Mouse (Mus musculus): ENCODE measurements around the gene Nfe2l1. TPM values are rescaled to one million over a fixed set of nuclear protein-coding genes. Genes with fewer than 3 reads are reported as not detected.
"Not testable (repeated sequence)": the region's sequence is repeated elsewhere in the genome, so short reads cannot be mapped to it uniquely, and the experiment has no call there.

Gene Nfe2l1
- total RNA-seq, 1 experiment from 2014 or later: 50.1 TPM

- ATAC-seq (replicated peaks in 1 of 2; ENCODE audit: insufficient read depth in 1 of 2, low FRiP score in 2 of 2, low TSS enrichment in 1 of 2, low read depth in 1 of 2, poor library complexity in 2 of 2, severe bottlenecking in 2 of 2): no peak
Observed at GRCm38 (mm10) chr11:96827062-96827581, 2.6 kb downstream of the Nfe2l1 start.

DNA sequence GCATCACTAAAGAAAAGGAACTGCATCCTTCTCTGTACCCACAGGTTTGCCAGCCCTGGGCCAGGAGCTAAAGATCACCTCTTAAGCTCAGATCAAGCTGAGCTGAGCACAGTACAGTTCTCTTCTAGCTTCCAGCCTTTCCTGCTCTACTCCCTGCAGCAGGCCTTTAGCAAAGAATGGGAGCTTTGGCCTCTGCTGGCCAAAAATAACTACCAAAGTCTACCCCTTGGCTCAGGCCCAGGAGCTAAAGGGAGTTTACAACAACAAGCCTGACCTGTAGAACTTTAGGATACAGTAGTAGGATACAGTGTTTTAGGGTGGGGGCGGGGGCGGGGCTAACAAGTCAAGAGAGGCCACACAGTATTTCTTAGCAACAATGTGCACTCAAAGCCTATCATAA is 3.3 kb downstream of the Nfe2l1 start:
- no peak for ATAC-seq (replicated peaks in 1 of 2; ENCODE audit: insufficient read depth in 1 of 2, low FRiP score in 2 of 2, low TSS enrichment in 1 of 2, low read depth in 1 of 2, poor library complexity in 2 of 2, severe bottlenecking in 2 of 2)

DNA sequence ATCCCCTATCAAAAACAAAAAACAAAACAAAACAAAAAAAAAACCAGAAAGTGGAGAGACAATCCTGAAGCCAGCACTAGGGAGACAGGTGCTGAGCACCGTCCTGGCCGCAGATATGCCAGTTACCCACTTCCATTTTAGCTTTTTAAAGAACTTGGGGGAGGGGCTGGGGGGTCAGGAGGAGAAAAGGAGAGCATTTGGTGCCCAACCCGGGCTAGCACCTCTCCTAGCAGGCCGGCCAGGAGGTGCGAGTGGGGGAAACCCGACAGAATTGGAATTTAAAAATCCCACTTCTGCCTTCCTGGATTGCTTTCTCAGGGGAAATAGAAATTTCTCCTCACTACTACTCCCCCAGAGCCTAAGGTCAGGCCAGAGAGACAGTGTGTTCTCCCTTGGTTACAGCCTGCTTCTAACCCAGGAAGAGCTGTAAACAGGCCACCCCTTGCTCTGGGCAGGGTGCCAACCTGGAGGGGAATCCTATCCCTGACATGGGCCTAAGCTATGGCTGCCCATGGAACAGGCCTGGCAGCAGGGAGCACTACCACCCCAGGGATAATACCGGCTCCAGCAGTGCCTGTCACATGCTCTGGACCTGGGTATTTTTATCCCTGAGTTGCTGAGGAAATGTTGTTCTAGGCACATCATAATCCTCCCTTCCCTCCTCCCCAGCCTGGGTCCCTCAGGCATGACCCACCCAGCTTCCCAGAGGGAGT is 4.8 kb downstream of the Nfe2l1 start:
- no peak for ATAC-seq (replicated peaks in 1 of 2; ENCODE audit: insufficient read depth in 1 of 2, low FRiP score in 2 of 2, low TSS enrichment in 1 of 2, low read depth in 1 of 2, poor library complexity in 2 of 2, severe bottlenecking in 2 of 2)

DNA sequence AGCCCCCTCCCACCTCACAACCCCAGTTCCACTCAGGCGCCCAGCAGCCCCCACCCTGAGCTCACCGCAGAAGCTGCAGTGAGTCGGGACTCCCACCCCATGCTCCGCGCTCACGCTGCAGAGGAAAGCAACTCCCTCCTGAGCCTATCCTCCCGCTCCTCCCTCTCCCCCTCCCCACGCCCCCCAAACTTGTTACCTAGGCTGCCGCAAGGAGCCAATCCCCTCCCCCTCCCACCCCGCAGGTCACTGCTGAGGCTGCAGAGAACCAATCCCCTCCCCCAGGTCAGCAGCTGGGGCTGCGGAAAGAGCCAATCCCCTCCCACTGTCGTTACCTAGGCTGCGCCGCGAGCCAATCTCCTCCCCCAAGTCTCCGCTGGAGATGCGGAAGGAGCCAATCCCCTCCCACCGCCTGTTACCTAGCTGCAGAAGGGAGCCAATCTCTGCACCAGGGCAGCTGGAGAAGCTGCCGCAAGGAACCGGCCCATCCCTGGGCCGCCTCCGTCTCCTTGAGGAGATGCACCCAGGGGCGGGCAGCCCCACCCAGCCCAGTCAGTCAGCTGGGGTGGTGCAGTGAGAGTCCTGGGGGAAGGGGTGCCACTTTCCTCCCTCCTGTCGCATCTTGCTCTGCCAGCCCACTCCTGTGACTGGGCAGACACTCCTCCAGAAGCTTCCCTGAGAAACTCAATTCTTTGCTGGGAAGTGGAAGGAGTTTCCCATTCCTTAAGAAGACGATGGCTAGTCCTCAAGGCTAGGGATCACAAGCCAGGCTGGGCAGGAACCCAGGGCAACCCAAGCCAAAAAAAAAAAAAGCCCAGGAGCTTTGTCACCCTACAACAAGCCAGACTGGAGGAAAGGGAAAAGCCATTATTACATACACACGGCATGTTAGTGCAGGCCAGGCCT is 5.6 kb downstream of the Nfe2l1 start:
- peak; percentile 97 to 98 for ATAC-seq (replicated peaks in 1 of 2; ENCODE audit: insufficient read depth in 1 of 2, low FRiP score in 2 of 2, low TSS enrichment in 1 of 2, low read depth in 1 of 2, poor library complexity in 2 of 2, severe bottlenecking in 2 of 2)

- no peak for ATAC-seq (replicated peaks in 1 of 2; ENCODE audit: insufficient read depth in 1 of 2, low FRiP score in 2 of 2, low TSS enrichment in 1 of 2, low read depth in 1 of 2, poor library complexity in 2 of 2, severe bottlenecking in 2 of 2)
Observed at GRCm38 (mm10) chr11:96823471-96823837, 6.3 kb downstream of the Nfe2l1 start.

DNA sequence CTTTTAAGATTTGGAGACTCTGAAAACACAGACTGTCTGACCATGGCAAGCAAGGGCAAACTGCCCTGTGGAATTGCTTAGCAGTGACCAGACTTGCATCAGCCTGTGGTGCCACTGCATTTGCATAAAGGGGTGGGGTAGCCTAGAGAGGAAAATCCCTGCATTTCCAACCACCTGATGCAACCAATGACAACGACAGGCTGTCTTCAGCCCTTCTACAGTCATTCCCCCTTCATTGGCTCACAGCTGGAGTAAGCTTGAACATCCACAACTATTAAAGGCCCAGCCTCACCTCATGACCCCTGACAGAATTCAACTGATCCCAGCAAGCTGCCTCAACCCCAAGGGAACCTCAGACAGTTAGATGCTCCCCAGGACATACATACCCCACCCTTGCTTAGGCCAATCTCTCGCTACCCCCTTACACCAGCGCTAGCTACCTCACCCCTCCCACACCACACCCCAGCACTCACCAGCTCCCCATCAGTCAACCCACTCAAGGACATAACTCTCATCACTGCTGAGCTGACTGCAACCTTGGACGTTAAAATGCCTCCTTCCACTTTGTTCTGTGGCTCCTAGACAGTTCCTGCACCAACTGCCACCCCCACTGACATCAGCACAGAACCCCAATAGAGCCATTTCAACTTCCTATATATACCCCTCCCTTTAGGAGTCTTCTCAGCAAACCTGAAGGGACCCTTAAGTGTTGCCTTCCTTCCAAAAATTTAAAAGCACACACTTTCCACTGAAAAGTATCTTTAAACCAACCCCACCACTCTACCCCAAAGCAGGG is 6.9 kb downstream of the Nfe2l1 start:
- no peak for ATAC-seq (replicated peaks in 1 of 2; ENCODE audit: insufficient read depth in 1 of 2, low FRiP score in 2 of 2, low TSS enrichment in 1 of 2, low read depth in 1 of 2, poor library complexity in 2 of 2, severe bottlenecking in 2 of 2)

GRCm38 (mm10) chr11:96821956-96822355 is 7.8 kb downstream of the Nfe2l1 start:
- no peak for ATAC-seq (replicated peaks in 1 of 2; ENCODE audit: insufficient read depth in 1 of 2, low FRiP score in 2 of 2, low TSS enrichment in 1 of 2, low read depth in 1 of 2, poor library complexity in 2 of 2, severe bottlenecking in 2 of 2)

DNA sequence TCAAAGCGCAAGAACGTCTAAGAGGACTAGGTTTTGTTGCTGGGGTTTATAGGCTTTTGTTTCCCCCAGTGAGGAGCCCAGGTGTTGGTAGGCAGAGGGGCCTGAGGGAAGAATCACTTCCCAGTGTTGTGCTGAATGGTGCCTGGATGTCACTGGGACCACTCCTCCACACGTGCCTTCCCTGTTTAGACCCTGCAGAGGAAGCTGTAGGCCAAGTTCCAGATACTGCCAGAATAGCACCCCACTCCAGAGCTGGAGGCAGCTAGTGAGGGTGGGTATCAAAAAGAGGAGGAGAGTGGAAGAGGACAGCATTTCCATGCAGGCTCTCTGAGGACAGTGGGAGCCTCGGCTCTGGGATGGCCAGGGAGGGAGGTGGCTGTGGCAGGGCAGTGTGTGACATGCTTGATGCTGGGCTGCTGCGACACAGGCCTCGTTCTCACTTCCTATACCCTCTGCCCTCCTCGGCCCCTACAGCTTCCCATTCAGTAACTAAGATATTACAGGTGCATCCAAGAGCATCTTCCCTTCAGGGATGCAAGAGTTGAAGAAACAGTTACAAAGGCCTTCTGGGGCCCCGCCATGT is 11.5 kb downstream of the Nfe2l1 start:
- no peak for ATAC-seq (replicated peaks in 1 of 2; ENCODE audit: insufficient read depth in 1 of 2, low FRiP score in 2 of 2, low TSS enrichment in 1 of 2, low read depth in 1 of 2, poor library complexity in 2 of 2, severe bottlenecking in 2 of 2)

GRCm38 (mm10) chr11:96816979-96817378 is 12.8 kb downstream of the Nfe2l1 start:
- no peak for ATAC-seq (replicated peaks in 1 of 2; ENCODE audit: insufficient read depth in 1 of 2, low FRiP score in 2 of 2, low TSS enrichment in 1 of 2, low read depth in 1 of 2, poor library complexity in 2 of 2, severe bottlenecking in 2 of 2)

DNA sequence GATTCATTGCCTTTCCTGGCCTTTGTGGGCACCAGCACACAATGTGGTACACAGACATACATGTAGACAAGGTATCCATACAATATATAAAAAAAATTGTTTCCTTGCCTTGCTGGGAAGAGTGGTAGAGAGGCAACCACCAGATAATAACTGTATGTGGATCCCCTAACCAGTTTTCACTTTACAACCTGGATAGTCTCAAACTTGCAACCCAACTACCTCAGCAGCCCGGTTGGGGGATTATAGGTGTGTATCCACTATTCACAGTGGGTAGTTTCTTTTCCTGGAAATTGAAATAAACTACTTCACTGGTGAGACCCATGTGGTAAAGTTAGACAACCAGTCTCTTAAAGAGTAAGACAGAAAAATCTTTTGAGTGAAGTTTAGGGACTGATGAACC is 13.3 kb downstream of the Nfe2l1 start:
- no peak for ATAC-seq (replicated peaks in 1 of 2; ENCODE audit: insufficient read depth in 1 of 2, low FRiP score in 2 of 2, low TSS enrichment in 1 of 2, low read depth in 1 of 2, poor library complexity in 2 of 2, severe bottlenecking in 2 of 2)

DNA sequence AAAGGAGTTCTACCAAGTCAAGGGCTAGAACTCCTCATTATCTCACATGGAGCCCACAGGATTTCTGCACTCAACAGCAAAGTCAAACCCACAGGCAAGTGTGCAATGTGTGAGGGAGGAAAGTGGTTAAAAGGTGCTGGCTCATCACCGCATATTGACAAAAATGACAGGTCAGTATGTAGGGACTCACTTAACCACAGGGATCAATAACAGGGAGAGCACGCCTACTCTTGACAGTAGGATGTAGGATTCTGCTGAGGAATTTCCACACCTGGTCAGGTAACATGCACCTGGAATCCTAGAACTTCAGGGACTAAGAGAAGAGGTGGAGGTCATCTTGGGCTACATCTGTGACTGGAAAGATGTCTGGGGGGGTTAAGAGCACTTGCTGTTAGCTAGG is 13.9 kb downstream of the Nfe2l1 start:
- no peak for ATAC-seq (replicated peaks in 1 of 2; ENCODE audit: insufficient read depth in 1 of 2, low FRiP score in 2 of 2, low TSS enrichment in 1 of 2, low read depth in 1 of 2, poor library complexity in 2 of 2, severe bottlenecking in 2 of 2)

GRCm38 (mm10) chr11:96814443-96814842 is 15.3 kb downstream of the Nfe2l1 start:
- no peak for ATAC-seq (replicated peaks in 1 of 2; ENCODE audit: insufficient read depth in 1 of 2, low FRiP score in 2 of 2, low TSS enrichment in 1 of 2, low read depth in 1 of 2, poor library complexity in 2 of 2, severe bottlenecking in 2 of 2)

DNA sequence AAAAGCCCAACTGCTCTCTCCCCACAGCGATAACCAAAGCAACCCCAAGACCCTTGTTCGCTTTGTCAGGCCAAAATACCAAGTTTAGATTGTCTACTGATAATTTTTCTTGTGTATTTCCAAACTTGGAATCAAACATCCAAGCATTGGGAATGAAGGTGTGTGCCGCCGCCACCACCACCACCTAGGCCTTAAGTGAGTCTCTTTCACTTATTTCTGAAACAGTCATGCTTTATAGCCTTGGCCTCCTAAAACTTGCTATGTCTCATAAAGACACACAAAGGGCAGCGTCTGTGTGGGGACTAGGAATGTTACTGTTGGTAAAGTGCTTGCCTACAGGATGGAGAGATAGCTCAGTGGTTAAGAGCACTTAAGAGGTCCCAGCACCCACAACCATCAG is 15.8 kb downstream of the Nfe2l1 start:
- ATAC-seq (replicated peaks in 1 of 2; ENCODE audit: insufficient read depth in 1 of 2, low FRiP score in 2 of 2, low TSS enrichment in 1 of 2, low read depth in 1 of 2, poor library complexity in 2 of 2, severe bottlenecking in 2 of 2): no peak

DNA sequence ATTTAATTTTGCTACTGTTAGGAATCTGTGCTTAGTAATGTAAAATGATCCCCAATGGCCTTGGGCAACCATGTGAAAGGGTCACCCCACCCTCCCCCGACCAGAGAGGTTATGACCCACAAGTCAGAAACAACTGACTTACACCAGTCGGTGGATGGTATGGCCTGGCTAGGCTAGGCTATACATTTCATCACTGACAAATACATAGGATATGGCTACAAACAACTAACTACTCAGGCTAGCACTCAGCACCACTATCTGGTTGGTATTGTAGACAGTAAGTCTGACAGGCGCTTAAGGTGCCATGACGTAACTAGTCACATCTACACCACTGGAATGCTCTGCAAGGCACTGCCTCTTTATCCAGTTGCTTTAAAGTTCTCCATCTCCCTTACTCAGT is 16.3 kb downstream of the Nfe2l1 start:
- no peak for ATAC-seq (replicated peaks in 1 of 2; ENCODE audit: insufficient read depth in 1 of 2, low FRiP score in 2 of 2, low TSS enrichment in 1 of 2, low read depth in 1 of 2, poor library complexity in 2 of 2, severe bottlenecking in 2 of 2)

DNA sequence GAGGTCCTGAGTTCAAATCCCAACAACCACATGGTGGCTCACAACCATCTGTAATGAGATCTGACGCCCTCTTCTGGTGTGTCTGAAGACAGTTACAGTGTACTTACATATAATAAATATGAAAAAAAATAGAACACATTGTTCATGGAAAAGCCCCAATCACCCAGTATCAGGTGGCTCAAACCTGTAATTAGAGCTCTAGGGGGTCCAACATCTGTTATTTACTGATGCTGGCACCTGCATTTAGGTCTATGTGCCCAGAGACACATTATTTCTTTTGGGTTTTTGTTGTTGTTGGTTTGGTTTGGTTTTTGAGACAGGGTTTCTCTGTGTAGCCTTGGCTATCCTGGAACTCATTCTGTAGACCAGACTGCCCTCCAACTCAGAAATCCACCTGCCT is 18.6 kb downstream of the Nfe2l1 start:
- ATAC-seq (replicated peaks in 1 of 2; ENCODE audit: insufficient read depth in 1 of 2, low FRiP score in 2 of 2, low TSS enrichment in 1 of 2, low read depth in 1 of 2, poor library complexity in 2 of 2, severe bottlenecking in 2 of 2): not testable (repeated sequence)

- no peak for ATAC-seq (replicated peaks in 1 of 2; ENCODE audit: insufficient read depth in 1 of 2, low FRiP score in 2 of 2, low TSS enrichment in 1 of 2, low read depth in 1 of 2, poor library complexity in 2 of 2, severe bottlenecking in 2 of 2)
Observed at GRCm38 (mm10) chr11:96809562-96810235, 20.1 kb downstream of the Nfe2l1 start.

DNA sequence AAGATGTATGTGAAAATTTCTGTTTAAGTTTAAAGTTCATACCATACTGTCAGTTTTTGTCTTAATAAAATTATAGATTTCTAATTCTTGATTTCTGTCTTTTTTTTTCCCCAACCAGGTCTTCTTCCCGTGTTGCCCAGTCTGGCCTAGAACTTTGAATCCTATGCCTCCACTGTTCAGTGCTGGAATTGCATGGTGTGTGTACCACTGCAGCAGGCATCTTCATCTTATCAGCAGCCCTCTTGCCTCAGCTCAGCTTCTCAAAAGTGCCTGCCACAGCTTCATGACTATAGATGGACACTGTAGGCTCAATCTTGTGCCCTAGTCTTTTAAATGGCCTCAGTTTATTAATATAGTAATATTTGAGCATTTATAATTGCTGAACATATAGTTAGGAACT is 21.7 kb downstream of the Nfe2l1 start:
- ATAC-seq (replicated peaks in 1 of 2; ENCODE audit: insufficient read depth in 1 of 2, low FRiP score in 2 of 2, low TSS enrichment in 1 of 2, low read depth in 1 of 2, poor library complexity in 2 of 2, severe bottlenecking in 2 of 2): no peak
